Mouse (Mus musculus): ENCODE results near the gene Cdyl.

DNA sequence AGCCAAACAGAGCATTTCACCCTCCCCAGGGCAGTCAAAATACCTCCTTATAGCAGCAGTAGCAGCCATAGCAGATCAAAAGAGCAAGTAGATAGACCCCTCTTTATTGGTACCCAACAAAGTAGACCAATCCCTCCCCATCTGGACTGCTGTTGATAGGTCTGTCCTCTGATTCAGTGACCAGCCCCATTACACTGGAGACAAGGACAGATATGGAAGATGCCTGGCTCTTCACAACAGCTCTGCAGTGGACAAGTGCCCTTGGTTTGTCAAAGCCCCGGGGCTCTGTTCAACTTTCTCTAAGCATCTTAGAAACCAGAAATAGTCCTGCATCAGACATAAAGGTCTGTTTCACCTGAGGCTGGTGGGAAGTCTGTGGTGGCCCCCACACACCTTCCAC, 47.1 kb upstream of the Cdyl start:
- TF ChIP-seq GATA1 (IDR thresholded peaks at IDR 0.05; ENCODE audit: low read length) = no peak
- no peak for TF ChIP-seq TAL1 (IDR thresholded peaks at IDR 0.05; ENCODE audit: low read length)

Data from erythroblast, embryonic 14.5 days (primary cell).